Mouse (Mus musculus) kidney, postnatal 0 days (tissue): Measurements from ENCODE around the gene Dera. TPM values are rescaled to one million over a fixed set of nuclear protein-coding genes. Genes with fewer than 3 reads are reported as not detected.

ENCODE experiments used
- ATAC-seq: fragments of 200-750 bp; cut with Nextera tagmentation; replicated peaks from 2 replicates; pipeline ENCODE4 v1.8.0; 2017; ENCODE audit warnings: low read depth, moderate number of reproducible peaks, moderate TSS enrichment, moderate library complexity; ENCODE audit not compliant: low FRiP score
- DNase-seq: peaks from one replicate; pipeline ENCODE4 v3.0.0-alpha.2; 2016; ENCODE audit warnings: low spot score
- H3K27ac ChIP-seq: fragments of 300-500 bp; sonication (generic); 2 replicates; pipeline ENCODE4 v1.5.1; 2014; ENCODE audit warnings: mild to moderate bottlenecking
- H3K27me3 ChIP-seq: fragments of 300-500 bp; sonication (generic); 2 replicates; pipeline ENCODE4 v1.6.1; 2014; ENCODE audit warnings: low read length, mixed read lengths; ENCODE audit not compliant: insufficient read depth
- H3K36me3 ChIP-seq: fragments of 300-500 bp; sonication (generic); 2 replicates; pipeline ENCODE4 v1.6.1; 2014; ENCODE audit warnings: low read length, mixed read lengths; ENCODE audit not compliant: insufficient read depth
- H3K4me1 ChIP-seq: fragments of 300-500 bp; sonication (generic); replicated peaks from 2 replicates; pipeline ENCODE4 v1.6.1; 2014; ENCODE audit warnings: antibody characterized with exemption, low read length, mixed read lengths; ENCODE audit not compliant: insufficient read depth
- H3K4me2 ChIP-seq: fragments of 300-500 bp; sonication (generic); 2 replicates; pipeline ENCODE4 v1.6.1; 2014; ENCODE audit warnings: mild to moderate bottlenecking, low read length, moderate library complexity, mixed read lengths
- H3K4me3 ChIP-seq: fragments of 300-500 bp; sonication (generic); replicated peaks from 2 replicates; pipeline ENCODE4 v1.5.1; 2014; ENCODE audit warnings: low read depth, low read length
- H3K9ac ChIP-seq: fragments of 300-500 bp; sonication (generic); 2 replicates; pipeline ENCODE4 v1.6.1; 2014; ENCODE audit warnings: low read depth, low read length
- H3K9me3 ChIP-seq: fragments of 300-500 bp; sonication (generic); replicated peaks from 2 replicates; pipeline ENCODE4 v1.6.1; 2016; ENCODE audit warnings: low read length, inconsistent platforms, mixed read lengths
- CTCF ChIP-seq: IDR thresholded peaks from 2 replicates; pipeline ENCODE4 v1.5.1; 2016; ENCODE audit warnings: antibody characterized with exemption, low read depth, mild to moderate bottlenecking, moderate library complexity
- WGBS: fragments of 180-500 bp; shearing (Covaris S2); extraction: QIAGEN DNeasy Blood & Tissue Kit; methylation state at CpG from one replicate; pipeline ENCODE4 v1.1.7; 2014; 5-methylcytosine and 5-hydroxymethylcytosine counted together
- polyA plus RNA-seq: library from polyadenylated mRNA; unstranded; fragments of >200 nt; fragmentation: Nextera tagmentation; extraction: Ambion mirVana; gene quantifications from 2 replicates; pipeline ENCODE4 v1.2.1, GENCODE M21; 2015

The Dera gene
- polyA plus RNA-seq, 1 experiment from 2014 or later, result 85.5 TPM

GRCm38 (mm10) chr6:137869903-137870580 is 115.7 kb downstream of the Dera start:
- no peak for DNase-seq
- no peaks in the 10 kb centered on the region for H3K4me1 ChIP-seq
- H3K9ac ChIP-seq, result no peak overlapping the region
- H3K27ac ChIP-seq, result no peak overlapping the region
- no peak for ATAC-seq
- no peak overlapping the region for H3K4me2 ChIP-seq
- 90% methylated on average over 7 of the region's 7 CpGs for WGBS
- no peak overlapping the region for H3K4me3 ChIP-seq
- TF ChIP-seq CTCF, result no peak
- H3K27me3 ChIP-seq, result no peaks in the 10 kb centered on the region
- H3K9me3 ChIP-seq, result no peaks in the 10 kb centered on the region
- no peaks in the 10 kb centered on the region for H3K36me3 ChIP-seq

DNA sequence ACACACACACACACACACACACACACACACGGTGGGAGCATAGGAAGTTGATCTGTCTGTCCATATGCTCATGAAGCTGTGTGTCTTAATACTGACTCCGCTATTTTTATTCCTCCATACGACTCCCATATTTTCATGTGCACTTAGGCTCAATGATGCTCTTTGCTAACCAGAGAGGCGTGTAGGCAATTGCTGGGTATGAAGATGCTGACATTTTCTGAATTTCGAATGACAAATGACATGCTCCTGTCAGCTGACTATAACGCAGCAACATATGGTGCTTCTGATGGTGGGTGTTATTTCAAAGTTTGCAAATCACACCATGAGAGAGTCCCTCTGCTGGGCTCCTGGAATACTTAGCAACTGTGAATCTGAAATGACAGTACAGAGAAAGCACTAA is 116.3 kb downstream of the Dera start:
- DNase-seq (no peak), ATAC-seq (no peak)
- no peak overlapping the region for H3K4me2 ChIP-seq
- no peak overlapping the region for H3K4me3 ChIP-seq
- H3K27me3 ChIP-seq, result no peaks in the 10 kb centered on the region
- H3K27ac ChIP-seq, result no peak overlapping the region
- no peak overlapping the region for H3K9ac ChIP-seq
- no peaks in the 10 kb centered on the region for H3K9me3 ChIP-seq
- H3K4me1 ChIP-seq, result no peaks in the 10 kb centered on the region
- WGBS, result 77% methylated on average over 6 of the region's 6 CpGs
- H3K36me3 ChIP-seq, result no peaks in the 10 kb centered on the region
- no peak for TF ChIP-seq CTCF

GRCm38 (mm10) chr6:137872055-137872735 is 117.8 kb downstream of the Dera start:
- Histone ChIP-seq H3K4me3 (no peak overlapping the region), H3K27me3 (no peaks in the 10 kb centered on the region), H3K27ac (no peak overlapping the region), H3K4me1 (no peaks in the 10 kb centered on the region), H3K4me2 (no peak overlapping the region), H3K9me3 (no peaks in the 10 kb centered on the region), H3K9ac (no peak overlapping the region), H3K36me3 (no peaks in the 10 kb centered on the region)
- DNase-seq (peak; percentile 56), ATAC-seq (0 out of 2 replicates have a peak, but pooled peaks have one; percentile 7)
- TF ChIP-seq CTCF, result peak; percentile 71
- 44% methylated on average over 17 of the region's 17 CpGs for WGBS

- DNase-seq (no peak), ATAC-seq (no peak)
- H3K4me1 ChIP-seq, result no peaks in the 10 kb centered on the region
- H3K27me3 ChIP-seq, result no peaks in the 10 kb centered on the region
- H3K36me3 ChIP-seq, result no peaks in the 10 kb centered on the region
- TF ChIP-seq CTCF, result no peak
- no peak overlapping the region for H3K4me3 ChIP-seq
- H3K9ac ChIP-seq, result no peak overlapping the region
- 74% methylated on average over 8 of the region's 8 CpGs for WGBS
- H3K4me2 ChIP-seq, result no peak overlapping the region
- no peak overlapping the region for H3K27ac ChIP-seq
- H3K9me3 ChIP-seq, result no peaks in the 10 kb centered on the region
These were observed 120.3 kb downstream of the Dera start for GRCm38 (mm10) chr6:137874471-137875244.

DNA sequence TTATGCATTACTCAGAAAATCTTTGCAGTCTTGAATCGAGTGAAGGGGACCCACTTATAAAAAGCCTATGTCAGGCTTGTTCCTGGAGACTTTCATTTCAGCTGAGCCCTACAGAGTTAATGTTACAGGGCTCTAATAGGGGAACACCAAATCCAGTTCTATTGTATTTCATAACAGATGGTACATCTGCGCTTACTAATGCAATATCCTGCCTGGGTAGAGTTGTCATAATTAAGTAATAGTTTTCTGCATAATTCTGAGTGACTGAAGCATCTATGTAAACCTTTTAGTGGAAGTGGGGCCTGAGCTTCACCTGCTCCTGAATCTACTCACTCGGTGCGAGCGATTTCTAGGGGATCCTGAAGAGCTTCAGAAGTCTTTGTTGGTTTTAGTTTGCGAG is 131.3 kb downstream of the Dera start:
- ATAC-seq (no peak), DNase-seq (no peak)
- H3K27me3 ChIP-seq, result no peaks in the 10 kb centered on the region
- H3K9ac ChIP-seq, result no peak overlapping the region
- H3K36me3 ChIP-seq, result no peaks in the 10 kb centered on the region
- H3K27ac ChIP-seq, result no peak overlapping the region
- H3K4me3 ChIP-seq, result no peak overlapping the region
- H3K4me1 ChIP-seq, result 0 out of 2 replicates have a peak, but pooled peaks cover 3% of the 10 kb centered on the region
- H3K9me3 ChIP-seq, result no peaks in the 10 kb centered on the region
- no peak overlapping the region for H3K4me2 ChIP-seq
- TF ChIP-seq CTCF, result no peak
- WGBS, result 89% methylated on average over 6 of the region's 6 CpGs

- DNase-seq (peak; percentile 47), ATAC-seq (no peak)
- Histone ChIP-seq H3K4me1 (0 out of 2 replicates have a peak, but pooled peaks cover 3% of the 10 kb centered on the region), H3K27me3 (no peaks in the 10 kb centered on the region), H3K36me3 (no peaks in the 10 kb centered on the region), H3K9ac (no peak overlapping the region), H3K27ac (no peak overlapping the region), H3K4me3 (no peak overlapping the region), H3K4me2 (no peak overlapping the region), H3K9me3 (no peaks in the 10 kb centered on the region)
- 17% methylated on average over 6 of the region's 6 CpGs for WGBS
- TF ChIP-seq CTCF, result no peak
These were observed 132.0 kb downstream of the Dera start for GRCm38 (mm10) chr6:137886210-137886979.
